Mouse (Mus musculus) gastrocnemius, postnatal 10 days (tissue): ENCODE data around the gene Dars. TPM values are rescaled to one million over a fixed set of nuclear protein-coding genes. Genes with fewer than 3 reads are reported as not detected.
"Not testable (repeated sequence)": the region's sequence is repeated elsewhere in the genome, so short reads cannot be mapped to it uniquely, and the experiment has no call there.

Experiments
- DNase-seq: peaks from one replicate; pipeline ENCODE4 v3.0.0; 2021; ENCODE audit warnings: mixed read lengths
- total RNA-seq, 2 experiments: library from RNA; stranded (reverse); gene quantifications; 2 replicates each; pipeline ENCODE4 v1.2.3; 2021

Gene Dars
- total RNA-seq, 2 experiments from 2014 or later = 74.8 to 75.2 TPM

DNA sequence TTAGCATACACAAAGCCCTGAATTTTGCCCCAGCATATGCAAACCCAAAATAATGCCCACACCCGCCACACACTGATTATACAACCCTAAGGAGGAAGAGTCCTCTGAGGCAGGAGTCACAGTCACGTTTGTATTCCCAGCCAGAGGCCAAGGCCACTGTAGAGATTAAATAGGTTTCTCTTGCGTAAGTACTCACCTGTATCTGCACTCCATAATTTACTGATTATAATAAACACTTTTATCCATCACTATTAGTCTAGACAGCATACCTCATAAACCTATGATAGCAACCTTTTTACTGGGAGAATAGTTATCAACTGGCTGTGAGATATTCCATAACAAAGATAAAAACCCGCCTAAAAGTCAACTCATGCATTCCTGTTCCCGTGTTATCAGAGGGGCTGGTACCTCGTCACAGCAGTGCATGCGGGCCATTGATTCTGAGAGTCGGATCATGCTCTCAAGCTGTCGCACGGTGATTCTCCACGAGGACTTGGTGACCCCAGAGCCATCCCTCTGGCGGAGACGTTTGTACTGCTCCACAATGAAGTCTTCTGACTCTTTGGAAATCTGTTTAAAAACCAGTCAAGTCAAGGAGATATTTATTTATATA lies 79.4 kb downstream of the Dars start:
- DNase-seq = no peak

DNA sequence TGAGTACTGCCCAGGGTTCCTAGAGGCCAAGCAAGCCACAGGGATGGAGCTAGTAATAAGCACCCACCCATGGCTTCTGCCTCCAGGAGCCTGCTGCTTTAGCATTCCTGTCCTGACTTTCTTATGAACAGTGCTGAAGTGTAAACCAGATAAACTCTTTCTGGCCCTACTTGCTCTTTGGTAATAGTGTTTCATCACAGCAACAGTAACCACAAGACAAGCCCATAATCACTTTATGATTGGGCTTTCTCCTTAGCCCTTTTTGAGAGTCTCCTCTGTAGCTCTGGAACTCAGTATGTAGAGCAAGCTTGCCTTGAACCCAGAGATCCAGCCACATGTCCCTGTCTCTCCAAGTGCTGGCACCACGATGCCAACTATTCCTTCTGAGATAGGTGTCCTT lies 86.9 kb downstream of the Dars start:
- no peak for DNase-seq

DNA sequence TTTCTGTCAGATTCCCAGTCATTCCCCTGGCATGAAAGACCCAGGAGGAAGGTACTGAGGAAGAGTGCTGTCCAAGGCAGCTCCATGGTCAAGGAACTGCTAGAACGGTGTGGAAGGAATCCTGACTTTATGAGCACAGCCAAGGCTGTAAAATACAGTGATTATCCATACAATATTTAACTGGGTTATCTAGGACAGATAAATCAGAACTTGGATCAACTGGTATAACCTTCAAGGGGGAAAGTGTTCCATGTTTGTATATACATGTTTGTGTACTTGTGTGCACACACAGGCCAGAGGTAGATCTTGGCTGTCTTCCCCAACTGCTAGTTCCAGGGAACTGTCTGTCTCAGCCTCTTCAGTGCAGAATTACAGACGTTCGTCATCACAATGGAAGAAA lies 89.0 kb downstream of the Dars start, which contains the start of gene Lct:
Gene Lct, minus strand, starts transcription at position 101 of the 400 bp plus-strand sequence.
- DNase-seq = no peak

DNA sequence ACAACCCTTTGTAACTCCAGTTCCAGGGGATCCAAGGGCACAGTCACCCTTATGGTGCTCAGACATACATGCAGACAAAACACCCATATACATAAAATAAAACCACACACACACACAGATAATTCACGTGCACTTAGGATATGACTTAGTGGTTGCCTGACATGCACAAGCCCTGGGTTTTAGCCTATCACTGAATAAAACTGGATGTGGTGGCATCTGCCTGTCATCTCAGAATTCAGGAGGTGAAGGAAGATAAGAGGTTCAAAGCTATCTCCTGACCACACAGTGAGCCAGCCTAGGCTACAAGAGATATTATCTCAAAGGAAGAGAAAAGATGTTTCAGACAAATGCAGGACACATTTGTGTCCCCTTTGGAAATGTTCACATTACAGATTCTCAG lies 90.0 kb downstream of the Dars start:
- no peak for DNase-seq

DNA sequence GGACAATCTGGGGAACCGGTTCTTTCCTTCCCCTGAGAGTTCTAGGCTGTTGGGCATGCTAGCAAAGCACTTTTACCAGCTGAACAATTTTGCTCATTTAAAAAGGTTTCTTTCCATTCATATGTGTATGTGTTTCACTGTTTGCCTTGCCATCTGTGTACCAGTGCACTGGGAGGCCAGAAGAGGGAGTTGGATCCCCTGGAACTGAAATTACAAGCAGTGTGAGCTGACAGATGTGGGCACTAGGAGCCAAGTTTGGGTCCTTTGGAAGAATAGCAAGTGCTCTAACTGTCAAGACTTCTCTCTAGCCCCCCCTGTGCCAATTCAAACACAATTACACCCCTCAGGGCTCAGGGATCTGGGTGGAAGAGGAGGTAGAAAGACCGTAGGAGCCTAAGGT lies 92.4 kb downstream of the Dars start:
- DNase-seq = no peak

DNA sequence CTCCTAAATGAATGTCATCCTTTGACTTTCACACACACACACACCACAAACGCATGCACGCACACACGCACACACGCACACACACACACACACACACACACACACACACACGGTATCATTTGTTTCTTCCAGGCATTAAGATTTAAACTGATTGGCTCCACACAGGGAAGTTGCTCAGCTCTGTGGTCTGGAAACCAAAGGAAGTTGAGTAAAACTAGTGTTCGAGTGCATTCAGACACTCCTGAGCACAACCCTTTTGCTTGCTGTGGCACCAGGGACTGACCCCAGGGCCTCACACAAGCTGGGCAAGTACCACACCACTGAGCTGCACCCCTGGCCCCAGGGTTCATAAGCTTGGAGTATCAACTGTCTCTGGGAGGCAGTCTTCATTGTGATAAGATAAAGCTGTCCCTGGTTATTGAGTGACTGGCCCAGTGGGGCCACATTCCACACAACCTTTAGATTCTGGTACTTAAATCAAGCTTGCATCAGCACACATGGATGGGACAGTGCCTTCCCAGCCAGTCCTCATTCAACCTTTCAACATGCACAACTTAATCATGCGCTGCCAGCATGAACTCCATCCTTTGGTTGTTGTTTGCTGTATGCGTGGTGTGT lies 94.0 kb downstream of the Dars start:
- no peak for DNase-seq

DNA sequence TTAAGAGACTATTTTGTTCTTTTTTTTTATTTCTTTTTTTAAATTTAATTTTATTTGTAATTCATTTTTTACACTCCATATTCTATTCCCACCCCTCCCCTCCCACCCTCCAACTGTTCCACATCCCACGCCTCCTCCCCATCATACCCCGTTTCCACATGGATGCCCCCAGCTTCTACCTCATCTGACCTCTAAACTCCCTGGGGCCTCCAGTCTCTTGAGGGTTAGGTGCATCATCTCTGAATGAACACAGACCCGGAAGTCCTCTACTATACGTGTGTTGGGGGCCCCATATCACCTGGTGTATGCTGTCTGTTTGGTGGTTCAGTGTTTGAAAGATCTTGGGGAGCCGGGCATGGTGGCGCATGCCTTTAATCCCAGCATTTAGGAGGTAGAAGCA lies 97.9 kb downstream of the Dars start:
- DNase-seq = not testable (repeated sequence)

DNA sequence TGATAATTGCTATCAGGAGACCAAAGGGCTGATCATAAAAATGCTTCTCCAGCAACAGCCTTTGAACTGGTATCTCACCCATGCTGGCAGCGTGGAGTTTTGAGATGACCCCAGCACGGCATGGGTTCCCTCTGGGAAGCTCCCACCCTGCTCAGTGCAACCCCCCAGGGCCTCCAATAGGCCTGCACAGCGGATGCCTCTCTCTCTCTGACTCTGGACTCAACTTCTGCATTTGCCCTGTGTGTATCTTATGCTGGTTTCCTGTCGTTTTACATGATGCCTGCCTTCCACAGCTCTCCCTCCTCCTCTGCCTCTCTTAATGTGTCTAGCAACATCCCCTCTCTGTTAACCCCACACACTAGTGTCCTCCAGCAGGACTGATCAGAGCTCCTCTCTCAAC lies 102.5 kb downstream of the Dars start:
- DNase-seq = no peak

Other genes starting within 250 kb of the Dars start
- 10 to 100 TPM; 35.5 to 46.9 TPM for gene Ubxn4, start 173.4 kb downstream of the Dars start, total RNA-seq
- under 1 TPM; 0.09 to 0.14 TPM for gene Lct, start 89.0 kb downstream of the Dars start, total RNA-seq
- 10 to 100 TPM; 15.3 to 22.4 TPM for gene Mcm6, start 57.7 kb downstream of the Dars start, total RNA-seq
- 10 to 100 TPM; 17.9 to 23.7 TPM for gene Cxcr4, start 174.9 kb upstream of the Dars start, total RNA-seq